Comparison of ENCODE assay signal across 15 mouse cellular contexts in genomic region chr2:170216311-170216710, GRCm38 (mm10).
"Had no signal": no experiment of that assay in that cellular context is flagged by ENCODE, and none has a peak within 500 bp of the region (broad histone marks: within the 10 kb centered on the region; RNA-seq: fewer than 3 reads in every experiment).

No protein-coding gene starts in this region.

- DNase-seq: cerebellum, adult 9-11 months; cerebellum, postnatal 10 days; cerebellum, postnatal 14 days; cerebellum, postnatal 25 days; cerebellum, postnatal 36 days; embryo, embryonic 11 days; forebrain, postnatal 0 days; gastrocnemius, adult 2 months; gastrocnemius, postnatal 10 days; gastrocnemius, postnatal 14 days; gastrocnemius, postnatal 25 days; gastrocnemius, postnatal 36 days; heart, adult 11 months; heart, adult 18-20 months; heart, adult 2 months had no signal
